Mouse (Mus musculus): ENCODE data around the gene Abtb2. TPM values are rescaled to one million over a fixed set of nuclear protein-coding genes. Genes with fewer than 3 reads are reported as not detected.

Abtb2 gene
- total RNA-seq (2023) = 79.1 TPM

DNA sequence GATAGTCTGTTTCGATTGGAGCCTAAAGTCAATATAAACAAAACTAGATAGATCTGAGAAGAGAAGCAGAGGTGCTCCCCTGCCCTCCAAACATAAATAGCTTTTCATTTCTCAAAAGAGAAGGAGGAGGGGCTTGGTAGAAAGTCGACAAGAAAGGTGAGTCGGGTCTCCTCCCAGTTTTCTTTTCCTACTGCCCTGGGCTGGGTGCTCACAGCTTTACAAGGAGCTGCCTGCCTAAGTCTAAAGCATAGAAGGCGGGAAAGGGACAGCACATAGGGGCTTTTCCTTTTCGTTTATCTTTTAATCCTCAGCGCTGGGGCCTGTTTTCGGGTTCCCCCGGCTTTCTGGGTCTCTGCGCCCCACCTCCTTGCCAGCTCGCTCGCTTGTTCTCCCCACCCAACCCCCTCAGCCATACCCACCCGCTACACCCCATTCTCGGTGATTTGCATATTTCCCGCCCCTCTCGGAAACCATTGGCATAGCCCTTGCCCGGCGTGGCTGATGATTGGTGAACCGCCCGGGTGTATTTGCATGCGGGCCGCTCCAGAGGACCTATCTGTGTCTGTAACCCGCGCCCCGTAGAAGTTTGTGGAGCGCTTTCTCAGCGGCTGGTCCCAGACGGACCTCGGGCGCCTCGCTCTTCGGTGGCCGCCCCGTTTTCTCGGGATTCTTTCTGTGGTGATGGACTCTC is at the start of gene Abtb2:
Gene Abtb2, plus strand, starts transcription at position 579 of the 691 bp plus-strand sequence.

DNA sequence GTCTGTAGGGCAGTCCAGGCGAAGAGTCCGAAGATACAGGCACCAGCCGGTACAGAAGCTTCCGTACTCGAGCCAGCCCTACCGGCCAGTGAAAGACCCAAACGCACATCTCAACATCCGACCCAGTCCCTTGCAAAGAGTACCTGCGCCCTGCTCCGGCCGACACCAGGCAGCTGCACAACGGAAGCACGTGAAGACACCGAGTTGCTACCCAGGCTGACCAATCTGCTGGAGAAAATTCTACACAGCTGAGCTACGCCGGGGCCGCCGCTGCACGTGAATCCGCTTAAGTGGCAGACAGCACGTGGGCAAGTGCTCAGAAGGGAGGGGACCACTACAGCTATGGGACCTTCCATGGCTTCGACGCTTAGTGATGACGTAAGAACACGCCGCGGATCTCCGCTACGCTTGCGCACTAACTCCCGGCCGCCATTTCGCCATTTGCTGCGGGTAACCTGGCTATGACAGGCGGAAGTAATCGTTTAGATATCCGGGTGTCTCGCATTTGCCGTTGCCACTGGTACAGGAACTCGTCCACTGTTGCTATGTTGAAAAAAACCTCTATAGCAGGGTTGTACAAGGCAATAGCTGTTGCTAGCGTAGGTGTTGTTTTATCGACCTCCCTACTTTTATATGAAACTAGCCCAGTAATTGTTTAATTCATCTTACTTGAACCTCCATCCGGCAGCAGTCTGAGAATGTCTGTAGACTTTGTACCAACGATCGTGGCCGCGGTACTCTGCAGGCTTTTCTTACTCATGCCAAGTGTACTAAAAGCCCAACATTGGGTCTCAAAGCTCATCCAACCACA is 195.0 kb downstream of the Abtb2 start, which contains the start of gene Nat10:
Gene Nat10, minus strand, starts transcription at position 365 of the 811 bp plus-strand sequence.

Other genes starting within 250 kb of the Abtb2 start
- not detected for gene Elf5, start 154.6 kb upstream of the Abtb2 start, total RNA-seq (2023)
- 60.1 TPM for gene Cat, start 81.2 kb upstream of the Abtb2 start, total RNA-seq (2023)
- gene Nat10, start 195.0 kb downstream of the Abtb2 start, total RNA-seq (2023) = 62.6 TPM
- 290 TPM for gene Caprin1, start 231.3 kb downstream of the Abtb2 start, total RNA-seq (2023)

All from CD4-positive naive resting alpha-beta T cell, adult 76 days (primary cell).